Mouse (Mus musculus) urinary bladder, adult 18-20 months (tissue): ENCODE results near the gene D430042O09Rik.

Experiments
- DNase-seq, 2 experiments: peaks; one replicate each; pipeline ENCODE4 v3.0.0; 2022; ENCODE audit warnings: low spot score in 2 of 2, mixed read lengths in 2 of 2

Gene D430042O09Rik

DNA sequence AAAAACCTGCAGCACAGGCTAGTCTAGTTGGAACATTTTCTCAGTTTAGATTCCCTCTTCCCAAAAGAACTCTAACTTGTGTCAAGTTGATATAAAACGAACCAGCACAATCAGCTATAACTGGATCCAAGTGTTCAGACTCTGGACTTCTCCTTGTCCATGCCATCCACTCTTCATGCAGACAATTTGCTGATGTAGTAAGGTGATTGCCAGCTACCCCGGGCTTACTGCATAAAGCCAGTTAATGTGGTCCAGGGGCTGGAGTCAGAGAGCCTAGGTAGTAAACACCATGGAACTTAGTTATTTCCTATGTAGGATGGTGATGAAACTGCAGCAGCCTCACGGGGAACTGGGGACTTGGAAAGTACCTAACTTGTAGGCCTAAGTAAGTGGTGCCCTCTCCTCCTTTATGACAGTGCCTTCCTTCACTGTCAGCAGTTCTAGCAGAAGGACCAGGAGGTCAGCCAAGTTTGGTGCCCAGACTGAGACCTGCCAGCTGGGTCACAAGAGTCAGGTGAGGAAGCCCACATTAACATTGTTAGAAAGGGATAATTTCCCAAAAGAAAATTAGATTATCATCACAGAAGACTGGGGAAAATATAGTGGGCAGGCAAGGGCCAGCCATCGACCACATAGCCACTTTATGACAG is 28.8 kb downstream of the D430042O09Rik start:
- DNase-seq, result no peak

DNA sequence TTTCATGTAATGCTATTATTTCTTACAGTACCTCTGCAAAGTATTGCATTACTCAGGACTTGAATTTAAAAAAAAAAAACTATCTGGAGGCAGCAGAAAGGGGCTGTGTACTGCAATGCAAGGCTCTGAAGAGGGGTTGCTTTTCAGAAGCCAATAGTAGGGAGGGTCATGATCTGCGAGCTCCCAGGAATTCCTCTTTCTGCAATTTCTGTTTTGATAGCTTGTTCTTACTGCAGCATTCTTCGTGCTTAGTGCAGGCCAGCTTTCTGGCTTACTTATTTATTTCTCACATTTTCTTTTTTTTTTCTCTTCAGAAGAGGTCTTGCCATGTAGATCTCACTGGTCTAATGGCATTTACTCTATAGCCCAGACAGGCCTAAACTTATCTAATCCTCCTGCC is 32.8 kb downstream of the D430042O09Rik start:
- DNase-seq, result no peak

DNA sequence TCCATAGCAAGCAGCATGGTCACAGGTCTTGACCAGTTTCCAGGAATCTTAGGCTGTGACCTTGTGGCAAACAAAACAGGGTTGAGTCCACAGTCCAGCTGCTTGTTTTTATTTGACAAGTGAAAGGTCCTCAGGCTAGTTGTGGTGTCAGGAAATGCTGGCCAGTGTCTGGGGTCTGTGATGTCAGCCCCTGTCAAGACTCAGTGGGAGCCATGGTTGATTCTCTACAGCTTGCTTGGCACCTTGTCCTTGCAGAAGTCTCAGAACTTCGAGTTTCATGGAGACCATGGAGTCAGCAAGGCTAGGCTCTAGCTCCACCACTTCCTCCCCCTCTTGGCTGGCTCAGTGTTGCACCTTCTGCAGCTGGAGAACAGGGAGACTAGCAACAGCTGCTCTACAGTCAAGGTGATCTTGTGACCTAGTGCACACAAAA is 33.6 kb downstream of the D430042O09Rik start:
- DNase-seq, result no peak

DNA sequence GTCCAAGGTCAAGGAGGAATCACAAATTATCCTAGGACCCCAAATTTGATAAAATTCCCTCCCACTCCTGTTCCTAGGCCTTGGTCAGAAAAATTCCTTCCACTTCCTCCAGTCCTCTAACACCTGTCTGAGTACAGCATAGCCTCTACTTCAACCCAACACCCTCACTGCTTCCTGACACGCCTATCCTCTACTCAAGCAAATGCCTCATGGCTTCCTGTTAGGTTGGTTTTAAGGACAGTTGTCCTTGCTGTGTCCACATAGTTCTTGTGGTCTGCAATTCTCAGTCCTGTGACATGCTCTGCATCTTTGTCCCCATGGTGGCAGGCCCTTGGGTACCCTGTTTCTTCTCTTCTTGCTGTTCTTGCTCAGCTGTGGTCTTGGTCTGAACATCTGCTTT is 37.1 kb downstream of the D430042O09Rik start:
- no peak for DNase-seq

DNA sequence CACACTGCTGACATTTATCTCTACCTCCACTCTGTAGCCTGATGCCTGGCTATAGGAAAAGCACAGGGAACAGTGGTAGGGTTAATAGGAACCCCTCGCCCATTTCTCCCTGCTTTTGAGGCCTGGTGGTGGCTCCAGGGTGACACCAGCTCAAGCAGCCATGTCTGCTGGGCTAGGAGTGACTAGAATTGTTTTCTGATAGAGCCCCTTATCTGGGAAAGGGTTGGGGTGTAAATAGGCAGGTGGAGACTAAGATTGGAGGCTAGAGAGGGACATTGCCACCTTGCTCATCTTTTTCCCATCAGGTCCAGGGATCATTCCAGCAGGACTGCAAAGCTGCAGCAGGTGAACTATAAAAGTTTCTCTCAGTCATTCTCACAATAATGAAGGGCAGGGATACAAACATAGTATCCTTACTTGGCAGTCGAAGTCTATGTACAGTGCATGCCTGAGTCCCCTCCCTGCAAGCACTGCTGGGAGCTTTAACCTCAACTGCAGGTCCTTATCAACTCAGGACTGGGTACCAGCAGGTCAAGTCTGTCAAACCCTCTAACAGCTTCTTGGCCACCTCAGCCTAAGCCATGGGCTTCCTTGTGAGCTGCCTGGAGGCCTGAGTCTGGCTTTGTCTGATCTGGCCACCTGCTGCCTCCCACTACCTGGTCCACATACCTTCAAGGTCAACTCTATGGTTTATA is 39.1 kb downstream of the D430042O09Rik start:
- no peak for DNase-seq

DNA sequence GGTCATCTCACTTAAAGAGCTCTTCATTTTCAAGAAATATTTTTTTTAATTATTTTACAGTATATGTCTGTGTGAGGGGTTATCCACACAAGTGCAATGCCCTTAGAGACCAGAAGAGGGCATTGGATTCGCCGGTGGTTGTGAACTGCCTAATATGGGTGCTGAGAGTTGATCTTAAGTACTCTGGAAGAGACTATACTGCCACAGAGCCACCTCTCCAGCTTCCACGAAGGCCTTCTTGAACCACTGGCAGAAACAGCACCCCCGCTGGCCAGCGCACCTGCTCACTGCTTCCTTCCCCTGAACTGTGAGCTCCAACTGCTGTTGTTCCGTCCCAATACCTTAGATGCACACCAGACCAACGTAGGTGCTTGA is 39.6 kb downstream of the D430042O09Rik start:
- no peak for DNase-seq

DNA sequence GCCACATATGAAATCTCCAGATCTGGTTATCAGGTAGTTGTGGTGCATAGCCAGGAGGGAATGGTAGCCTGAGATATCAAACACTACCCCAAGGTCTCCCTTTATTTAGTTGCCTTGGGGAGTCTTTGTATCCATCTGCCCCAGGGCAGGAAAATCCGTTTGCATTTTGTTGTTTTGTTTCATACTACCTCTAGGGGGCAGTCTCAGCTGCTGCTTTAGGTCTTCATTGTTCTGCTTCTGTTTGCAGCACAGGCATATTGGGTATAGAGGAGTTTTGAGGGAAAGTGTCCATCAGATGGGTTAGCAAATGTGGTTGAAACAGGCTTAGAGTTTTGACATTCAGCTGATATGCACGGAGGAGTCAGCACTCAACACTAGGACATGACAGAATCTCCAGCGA is 40.5 kb downstream of the D430042O09Rik start:
- no peak for DNase-seq

DNA sequence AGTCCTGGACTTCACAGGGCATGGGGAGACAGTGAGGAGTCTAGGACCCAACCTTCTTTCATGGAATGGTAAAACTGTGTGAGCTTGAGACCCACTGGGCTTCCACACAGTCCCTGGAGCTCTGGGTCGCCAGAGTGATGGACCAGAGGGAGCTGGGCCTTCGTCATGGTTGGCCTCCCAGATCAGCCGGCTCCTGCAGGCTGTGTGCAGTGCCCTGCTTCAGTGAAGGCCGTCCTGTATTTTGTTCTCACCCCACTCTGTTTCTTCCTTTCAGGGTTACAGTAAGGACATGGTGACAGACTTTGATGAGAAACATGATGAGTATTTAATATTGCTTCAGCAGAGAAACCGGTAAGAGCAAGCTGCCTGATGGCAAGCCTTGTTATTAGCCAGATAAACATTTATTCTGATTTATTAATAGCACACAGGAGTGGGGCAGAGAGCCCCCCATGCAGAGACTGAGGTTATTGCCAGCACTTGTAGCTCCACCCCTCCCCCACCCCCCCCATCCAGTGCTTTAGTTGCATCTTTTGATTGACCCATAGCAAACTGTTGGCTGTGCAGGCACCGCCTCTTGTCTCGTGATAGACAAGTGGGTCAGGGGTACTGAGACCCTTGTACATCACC is 45.1 kb downstream of the D430042O09Rik start:
- no peak for DNase-seq

DNA sequence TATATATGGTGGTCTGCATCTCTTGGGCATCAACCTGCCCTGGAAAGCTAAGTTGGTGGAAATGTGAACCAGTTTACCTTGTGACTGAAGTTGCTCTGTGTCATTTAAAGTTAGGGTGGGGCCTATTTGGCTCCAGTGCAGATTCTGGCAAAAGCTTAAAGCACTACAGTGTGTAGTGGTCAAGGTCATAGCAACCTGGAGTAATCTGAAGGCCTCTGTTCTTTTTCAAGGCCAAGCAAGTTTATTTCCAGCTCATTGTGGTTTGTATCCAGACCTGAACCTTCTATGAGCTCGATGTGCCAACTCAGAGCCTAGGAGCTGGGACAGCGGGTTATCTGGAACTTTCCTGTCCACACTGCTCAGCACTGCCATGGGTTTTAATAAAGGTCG is 45.6 kb downstream of the D430042O09Rik start:
- no peak for DNase-seq

DNA sequence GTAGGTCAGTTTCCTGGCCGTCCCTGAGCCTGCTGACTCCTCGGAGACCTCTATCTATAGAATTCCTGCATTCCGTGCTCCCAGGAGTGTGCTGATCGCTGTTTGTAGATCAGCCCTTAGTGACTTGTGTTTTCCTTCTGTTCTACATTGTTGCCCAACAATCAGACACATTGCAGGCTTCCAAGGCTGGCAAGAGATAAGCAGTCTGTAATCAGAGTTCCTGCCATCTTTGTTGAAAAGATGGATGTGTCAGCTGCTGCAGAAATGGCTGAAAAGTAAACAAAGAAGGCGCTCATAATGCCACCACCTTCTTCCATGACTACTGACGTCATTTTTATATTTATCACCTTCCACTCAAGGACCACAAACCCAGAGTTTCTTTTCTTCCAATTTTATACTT is 49.1 kb downstream of the D430042O09Rik start:
- DNase-seq, result no peak

DNA sequence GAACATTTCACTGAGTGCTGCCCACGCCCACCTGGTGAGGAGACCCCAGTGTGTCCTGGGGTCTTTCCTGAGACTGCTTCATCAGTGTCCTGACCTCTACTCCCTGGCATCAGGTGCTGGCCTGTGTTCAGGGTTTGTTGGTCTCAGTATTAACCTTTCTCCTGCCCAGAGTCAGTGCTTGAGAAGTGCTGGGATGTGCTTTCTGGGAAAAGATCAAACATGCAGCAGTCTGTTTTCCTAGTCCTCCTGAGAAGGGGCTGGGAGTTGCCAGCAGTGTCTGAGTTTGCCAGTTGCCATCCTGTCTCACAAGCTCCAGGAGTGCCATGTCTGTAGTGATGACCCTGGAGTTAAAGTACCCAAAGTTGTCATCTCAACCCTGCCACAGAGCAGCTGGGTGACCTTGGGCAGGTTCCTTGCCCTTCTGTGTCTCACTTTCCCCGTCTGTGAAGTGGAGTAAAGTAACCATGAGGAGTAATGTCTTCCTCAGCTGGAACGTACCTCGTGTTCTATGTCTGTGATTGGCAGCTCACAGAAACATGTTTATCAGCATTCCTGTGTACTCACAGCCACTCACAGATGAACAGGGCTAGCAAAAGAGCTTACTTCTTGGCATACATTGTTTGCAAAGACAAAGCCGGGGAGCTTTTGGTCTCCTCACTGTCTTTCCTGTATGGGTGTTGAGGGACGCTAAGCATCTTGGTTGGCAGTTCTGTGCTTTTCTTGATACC is 50.4 kb downstream of the D430042O09Rik start:
- no peak for DNase-seq

DNA sequence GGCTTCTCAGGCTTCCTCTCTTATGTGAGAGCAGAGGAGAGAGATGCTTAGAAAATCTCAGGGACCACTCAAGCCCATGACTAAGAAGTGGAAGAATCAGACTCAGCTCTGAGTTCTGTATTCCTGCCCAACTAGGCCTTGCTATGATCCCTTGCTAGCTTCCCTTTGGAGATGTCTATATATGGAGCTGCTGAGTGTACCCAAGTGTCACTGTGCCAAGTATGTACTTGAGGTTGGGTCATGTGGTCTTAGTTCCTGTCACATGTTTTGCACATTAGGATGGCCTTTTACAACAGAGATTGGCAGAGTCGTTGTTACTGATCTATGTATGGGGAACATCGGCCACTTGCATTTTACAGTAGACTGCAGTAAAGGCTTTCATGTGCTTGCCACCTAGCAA is 54.6 kb downstream of the D430042O09Rik start:
- DNase-seq, result no peak

DNA sequence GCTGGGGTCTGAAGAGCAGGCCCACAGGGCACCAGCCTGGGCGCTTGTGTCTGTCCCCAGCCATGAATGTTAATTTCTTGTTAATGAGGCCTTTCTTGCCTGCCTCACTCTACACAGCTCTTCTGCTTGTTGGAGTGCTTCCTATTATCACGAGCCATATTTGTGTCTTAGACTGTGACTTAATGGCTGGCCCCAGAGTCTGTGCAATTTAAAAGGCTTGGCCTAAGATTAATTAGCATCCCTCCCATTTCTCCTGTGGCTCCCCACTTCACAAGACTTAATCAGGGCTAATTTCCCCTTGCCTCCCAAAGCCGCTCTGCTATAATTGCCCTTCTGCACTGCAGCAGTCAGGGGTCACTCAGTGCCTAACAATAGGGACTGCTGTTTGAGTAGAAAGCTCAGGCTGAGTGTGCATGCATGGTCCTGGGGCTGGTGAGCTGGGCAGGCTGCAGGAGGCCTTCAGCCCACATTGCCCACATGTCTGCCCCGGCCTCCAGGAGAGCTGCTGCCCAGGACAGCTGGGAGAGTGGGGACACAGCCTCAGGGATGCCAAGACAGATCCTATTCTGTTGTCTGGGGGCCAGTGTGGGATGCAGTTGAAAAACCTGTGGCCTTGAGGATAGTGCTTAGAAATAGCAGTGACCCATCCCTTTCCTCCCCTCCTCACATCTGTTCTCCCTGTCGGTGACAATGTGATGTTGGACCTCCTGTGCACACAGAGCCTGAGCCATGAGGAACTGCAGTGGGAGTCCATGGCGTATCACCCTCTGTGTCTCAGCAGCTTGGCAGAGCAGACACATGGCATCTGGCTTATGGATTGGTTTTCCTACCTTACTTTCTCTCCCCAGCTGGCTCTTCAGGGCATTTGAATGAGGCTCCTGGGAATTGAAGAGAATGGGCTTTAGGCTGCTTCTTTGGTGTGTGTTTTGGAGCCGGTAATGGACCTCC is 55.5 kb downstream of the D430042O09Rik start:
- DNase-seq, result no peak

DNA sequence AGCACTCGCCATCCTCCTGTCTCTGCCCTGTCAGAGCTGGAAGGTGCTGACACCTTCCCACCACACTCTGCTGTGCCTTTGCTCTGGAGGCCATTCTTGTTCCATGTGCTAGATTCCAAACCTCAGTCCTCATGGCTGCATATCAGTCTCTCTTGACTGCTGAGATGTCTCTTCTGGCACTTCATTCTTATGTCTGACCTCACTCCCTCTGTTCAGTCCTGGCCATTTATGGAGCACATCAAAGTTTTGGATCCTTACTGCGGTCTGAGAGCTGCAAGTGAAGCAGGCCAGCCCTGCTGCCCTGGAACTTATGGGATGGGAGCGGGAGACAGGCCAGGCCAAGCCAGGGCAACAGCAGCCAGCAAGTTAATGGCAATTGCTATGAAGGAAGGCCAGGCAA is 56.7 kb downstream of the D430042O09Rik start:
- no peak for DNase-seq

DNA sequence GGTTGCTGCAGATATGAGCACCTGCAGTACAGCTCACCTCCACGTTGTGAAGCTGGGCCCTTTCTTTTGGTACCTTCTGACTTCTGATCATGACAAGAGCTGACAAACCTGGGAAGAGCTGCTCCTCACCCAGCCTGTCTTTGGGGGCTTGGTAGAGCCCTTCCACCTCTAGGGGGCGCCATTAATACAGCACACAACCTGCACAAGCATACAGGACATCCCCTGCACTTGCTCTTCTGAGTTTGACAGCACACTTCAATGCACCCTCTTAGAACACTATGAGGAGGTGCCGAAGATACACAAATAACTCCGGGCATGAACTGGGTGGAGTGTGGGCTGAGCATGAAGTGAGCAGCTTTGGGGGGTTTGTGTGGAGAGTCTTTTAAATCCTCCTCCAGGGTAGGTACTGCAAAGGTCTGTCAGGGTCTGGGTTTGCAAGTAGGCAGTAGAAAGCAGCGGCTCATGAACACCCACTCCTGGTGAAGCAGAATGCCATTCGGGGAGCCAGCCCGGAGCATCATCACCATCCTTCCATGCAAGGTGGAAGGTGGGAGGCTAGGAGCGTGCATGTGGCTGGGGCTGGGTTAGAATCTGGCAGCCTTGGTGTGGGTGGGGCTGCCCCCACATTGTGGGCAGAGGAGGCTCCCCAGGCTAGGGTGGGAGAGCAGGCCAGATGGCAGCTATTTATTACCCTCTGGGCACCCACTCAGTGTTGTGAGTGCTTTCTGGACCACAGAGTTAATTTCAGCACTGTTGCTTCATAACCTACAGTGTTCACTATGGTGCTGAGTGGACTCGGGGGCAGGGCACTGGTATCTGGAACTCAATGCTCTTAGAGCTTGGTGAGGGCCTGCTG is 59.5 kb downstream of the D430042O09Rik start:
- no peak for DNase-seq

DNA sequence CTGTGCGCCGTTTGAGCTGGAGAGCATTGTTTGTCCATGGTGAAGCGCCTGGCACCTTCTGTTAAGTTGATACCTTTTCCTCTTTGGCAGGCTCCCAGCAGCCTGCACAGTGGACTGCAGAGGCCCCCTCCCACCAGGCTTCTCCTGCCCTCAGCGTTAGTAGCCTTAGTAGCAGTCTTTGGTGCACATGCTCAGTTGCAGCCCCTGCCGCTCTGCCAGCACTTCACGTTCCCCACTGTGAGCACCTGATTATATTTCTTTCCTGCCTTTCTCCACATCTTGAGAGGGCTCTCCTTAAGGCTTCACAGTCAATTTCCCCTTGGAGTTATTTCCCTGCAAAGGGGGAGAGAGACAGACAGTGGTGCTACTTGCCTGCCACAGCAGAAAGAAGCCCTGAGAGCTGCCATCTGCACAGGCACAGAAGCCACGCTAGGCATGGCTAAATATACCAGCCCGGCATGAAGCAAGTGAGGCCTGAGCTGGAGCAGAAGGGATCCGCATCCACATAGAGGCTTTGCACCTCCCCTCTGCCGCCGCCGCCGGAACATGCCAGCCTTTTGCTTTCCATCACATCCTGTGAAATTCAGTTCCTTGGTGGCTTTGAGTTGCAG is 65.4 kb downstream of the D430042O09Rik start:
- DNase-seq, result no peak

DNA sequence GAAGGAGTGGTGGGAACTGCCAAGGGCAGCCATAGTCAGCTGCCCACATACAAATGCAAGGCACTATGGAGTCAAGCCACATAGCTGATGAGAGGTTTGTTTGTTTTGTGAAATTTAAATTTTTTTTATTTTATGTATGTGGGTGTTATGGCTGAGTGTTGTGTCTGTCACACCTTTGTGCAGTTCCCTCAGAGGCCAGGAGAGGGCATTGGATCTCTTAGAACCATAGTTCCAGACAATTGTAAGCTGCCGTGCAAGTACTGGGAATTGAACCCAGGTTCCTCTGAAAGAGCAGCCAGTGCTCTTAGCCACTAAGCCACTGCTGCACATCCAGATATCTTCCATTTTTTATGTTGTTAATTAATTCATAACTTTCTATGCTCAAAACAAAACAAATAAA is 75.5 kb downstream of the D430042O09Rik start:
- no peak for DNase-seq

DNA sequence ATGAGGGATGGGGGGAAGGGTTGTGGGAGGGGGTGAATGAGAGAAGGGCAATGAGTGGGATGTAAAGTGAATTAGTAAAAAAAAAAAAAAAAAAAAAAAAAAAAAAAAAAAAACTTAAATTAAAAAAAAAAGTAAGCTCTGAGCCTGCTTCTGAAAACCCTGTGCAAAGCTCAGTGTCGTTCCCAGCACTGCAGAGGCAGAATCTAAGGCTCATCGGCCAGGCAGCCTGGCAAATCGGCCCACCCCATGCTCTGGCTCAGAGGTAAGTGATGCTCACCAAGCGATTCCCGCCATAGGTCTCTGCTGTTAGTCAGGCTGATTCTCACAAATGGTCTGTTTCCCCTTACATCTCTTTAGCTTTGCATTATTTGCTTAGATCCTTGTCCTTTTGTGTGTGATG is 78.4 kb downstream of the D430042O09Rik start:
- DNase-seq, result no peak

DNA sequence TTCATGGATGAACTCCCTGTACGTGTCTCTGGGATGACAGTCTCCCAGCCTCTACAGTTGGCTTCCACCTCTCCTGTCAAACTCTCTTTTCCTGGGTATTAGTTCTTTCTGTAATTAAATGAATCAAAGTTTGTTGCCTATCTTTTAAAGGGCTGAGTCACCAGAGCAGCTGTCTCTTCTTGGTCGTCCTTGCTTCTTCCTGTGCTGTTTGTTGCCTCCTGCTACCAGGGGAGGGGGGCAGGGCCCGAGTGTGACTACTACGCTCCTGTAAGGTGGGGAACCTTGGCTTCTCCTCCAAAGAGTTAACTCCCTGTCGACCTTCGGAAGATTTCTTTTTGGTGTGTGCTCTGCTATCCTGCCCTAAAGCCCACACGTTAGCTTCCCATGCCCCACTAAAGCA is 79.4 kb downstream of the D430042O09Rik start:
- DNase-seq, result no peak

DNA sequence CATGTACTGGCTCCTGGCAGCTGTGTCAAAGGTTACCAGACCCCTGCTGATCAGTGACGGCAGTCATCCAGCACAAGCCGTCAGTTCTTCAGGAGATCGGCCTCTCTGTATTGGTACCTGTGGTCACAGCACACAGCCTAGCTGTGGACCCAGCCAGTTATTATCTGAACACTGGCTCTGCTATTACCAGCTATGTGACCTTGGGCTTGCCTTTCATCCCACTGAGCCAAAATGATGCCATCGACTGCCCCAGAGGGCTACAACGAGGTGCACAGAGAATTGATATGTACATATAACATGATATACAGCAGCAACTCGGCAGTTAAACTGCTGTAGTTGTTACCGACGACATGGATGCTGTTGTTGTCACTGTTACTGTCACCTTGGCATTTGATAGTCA is 82.4 kb downstream of the D430042O09Rik start:
- no peak for DNase-seq
